Mouse (Mus musculus) small intestine, adult 2 months (tissue): ENCODE data around the gene Vwa1.

ENCODE experiments used
- CTCF ChIP-seq: fragments of 200-500 bp; IDR thresholded peaks from 2 replicates; pipeline ENCODE4 v1.5.1; 2012; ENCODE audit warnings: low read depth, mild to moderate bottlenecking, control low read depth, inconsistent platforms, low read length, moderate library complexity, mixed read lengths; ENCODE audit not compliant: insufficient replicate concordance, insufficient read length; ENCODE audit errors: extremely low read depth
- POLR2A ChIP-seq: fragments of 200-500 bp; IDR thresholded peaks from 2 replicates; pipeline ENCODE4 v1.6.1; 2012; ENCODE audit warnings: low read depth, mild to moderate bottlenecking, control low read depth, inconsistent platforms, low read length, moderate library complexity

DNA sequence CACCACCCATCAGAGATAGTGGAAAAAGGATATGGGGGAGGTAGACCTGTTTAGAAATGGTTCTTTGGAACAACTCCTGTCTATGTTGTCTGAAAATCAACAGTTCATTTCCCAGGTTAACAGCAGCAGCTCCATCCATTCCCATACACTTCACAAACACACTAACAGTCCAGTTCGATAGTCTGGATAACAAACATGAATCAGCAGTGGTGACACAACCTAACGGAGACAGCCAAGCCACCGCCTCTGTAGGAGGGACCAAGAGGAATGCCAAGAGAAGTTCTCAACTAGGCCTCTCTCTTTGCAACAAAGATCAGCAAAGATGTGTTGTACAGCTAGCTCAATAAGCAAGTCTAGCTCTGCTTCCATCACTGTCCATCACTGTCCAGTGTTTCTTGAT is 12.1 kb downstream of the Vwa1 start:
- TF ChIP-seq POLR2A (no peak), CTCF (no peak)
